Mouse (Mus musculus): ENCODE measurements at regions not wholly inside any gene's neighbourhood (a gene's known extent, or its start where the extent isn't known, plus 50 kb on each side); places are given as distances from the start of the nearest gene placed in this dataset.

DNA sequence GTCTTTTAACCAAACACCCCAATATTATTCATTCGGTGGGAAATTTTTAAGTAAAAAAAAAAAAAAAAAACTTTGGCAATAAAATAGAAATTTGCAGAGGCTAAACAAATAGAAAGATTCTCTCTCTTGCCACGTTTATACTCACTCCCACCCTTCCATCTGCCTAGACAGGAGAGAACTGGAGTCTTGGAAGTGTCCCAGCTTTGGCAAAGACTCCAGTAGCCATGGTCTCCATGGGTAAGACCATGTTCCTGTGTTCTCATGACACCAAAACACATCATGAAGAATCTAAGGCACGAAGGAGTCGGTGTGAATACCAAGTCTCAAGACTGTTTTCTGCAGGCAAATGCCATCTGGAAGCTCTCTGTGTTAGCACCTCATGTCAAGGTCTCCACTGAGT lies 84.8 kb upstream of the Ipo5 start:
- TF ChIP-seq CTCF (conservative IDR thresholded peaks at IDR 0.05; ENCODE audit: insufficient read depth, insufficient read length, low read depth, low read length) (no peak), POLR2A (IDR thresholded peaks at IDR 0.05; ENCODE audit: low read depth, low read length) (no peak)

Measured in kidney, adult 2 months (tissue).